Mouse (Mus musculus): Measurements from ENCODE around the gene Olfr1357.

Gene Olfr1357

DNA sequence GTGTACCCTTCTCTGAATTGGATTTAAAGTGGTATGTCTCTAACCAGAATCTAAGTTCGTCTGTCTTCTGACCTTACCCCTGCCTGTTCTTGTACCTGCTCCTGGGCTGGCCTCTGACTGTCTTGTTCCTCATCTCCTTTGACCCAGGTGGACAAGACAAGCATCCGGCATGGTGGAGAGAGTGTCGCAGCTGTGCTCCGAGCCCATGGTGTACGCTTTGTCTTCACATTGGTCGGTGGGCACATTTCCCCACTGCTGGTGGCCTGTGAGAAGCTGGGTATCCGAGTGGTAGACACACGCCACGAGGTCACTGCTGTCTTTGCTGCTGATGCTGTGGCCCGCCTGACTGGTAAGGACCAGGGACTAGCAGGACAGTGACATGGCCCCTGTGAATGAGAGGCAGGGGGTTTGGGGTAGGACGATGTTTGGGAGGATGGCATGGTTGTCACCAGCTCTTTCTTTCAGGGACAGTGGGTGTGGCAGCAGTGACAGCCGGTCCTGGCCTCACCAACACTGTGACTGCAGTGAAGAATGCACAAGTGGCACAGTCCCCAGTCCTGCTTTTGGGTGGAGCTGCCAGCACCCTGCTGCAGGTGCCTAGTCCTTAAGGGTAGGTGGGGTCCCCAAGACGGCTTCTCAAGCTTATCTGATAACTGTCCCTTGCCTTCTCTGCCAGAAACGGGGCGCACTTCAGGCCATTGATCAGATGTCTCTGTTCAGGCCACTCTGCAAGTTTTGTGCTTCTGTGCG is 41.3 kb downstream of the Olfr1357 start:
- DNase-seq, result no peak

- peak; percentile 56 to 71 for DNase-seq
These were observed 42.2 kb downstream of the Olfr1357 start for GRCm38 (mm10) chr10:78575690-78576089.

DNA sequence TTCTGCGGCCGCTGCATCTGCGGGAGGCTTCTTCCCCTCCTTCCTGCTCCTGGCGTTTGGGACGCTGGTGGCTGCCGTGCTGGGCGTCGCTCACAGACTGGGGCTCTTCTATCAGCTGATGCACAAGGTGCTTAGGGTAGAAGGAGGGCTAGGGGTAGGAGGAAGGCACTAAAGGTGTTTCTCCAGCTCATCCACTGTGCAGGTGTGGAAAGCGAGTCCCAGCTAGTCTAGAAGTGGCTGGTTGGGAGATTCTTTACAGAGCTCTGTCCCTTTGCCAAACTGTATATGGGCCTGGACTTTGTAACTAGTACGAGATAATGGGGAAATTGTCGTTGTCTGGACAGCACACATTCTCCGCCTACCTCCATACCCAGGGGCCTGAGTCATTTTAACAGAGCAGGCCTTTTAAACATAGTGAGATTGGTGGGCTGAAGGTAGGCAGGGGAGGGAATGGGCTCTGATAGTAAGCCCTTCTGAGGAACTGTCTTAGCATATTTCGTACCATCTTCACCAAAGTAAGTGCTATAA is 42.7 kb downstream of the Olfr1357 start:
- no peak for DNase-seq

- DNase-seq, result peak; percentile 96 to 98
These were observed 43.4 kb downstream of the Olfr1357 start, which contains the start of gene Ilvbl for GRCm38 (mm10) chr10:78574250-78575104. Gene Ilvbl (plus strand): TSS chr10:78574346.

GRCm38 (mm10) chr10:78573226-78573625 is 44.6 kb downstream of the Olfr1357 start:
- no peak for DNase-seq

DNA sequence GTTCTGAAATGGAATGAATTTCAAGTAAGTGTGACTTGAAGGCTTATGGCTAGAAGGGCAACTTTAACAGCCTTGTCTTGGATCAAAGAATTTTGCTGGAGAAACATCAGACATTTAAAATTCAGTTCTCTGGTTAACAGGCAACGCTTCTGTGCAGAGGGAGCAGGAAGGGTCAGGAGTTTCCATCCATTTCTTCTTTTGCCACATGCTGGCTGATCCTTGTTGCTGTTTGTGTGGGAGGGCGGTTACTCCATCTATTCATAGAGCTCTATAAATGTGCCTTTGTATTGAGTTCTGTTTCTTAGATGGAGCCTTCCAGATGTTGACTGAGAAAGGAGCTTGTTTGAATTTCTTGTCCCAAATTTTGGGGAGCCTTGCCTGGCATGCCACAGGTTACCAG is 47.0 kb downstream of the Olfr1357 start:
- DNase-seq, result no peak

- no peak for DNase-seq
These were observed 47.5 kb downstream of the Olfr1357 start for GRCm38 (mm10) chr10:78570416-78570815.

GRCm38 (mm10) chr10:78569686-78570085 is 48.2 kb downstream of the Olfr1357 start:
- no peak for DNase-seq

- DNase-seq, result no peak
These were observed 48.7 kb downstream of the Olfr1357 start for GRCm38 (mm10) chr10:78569191-78569590.

DNA sequence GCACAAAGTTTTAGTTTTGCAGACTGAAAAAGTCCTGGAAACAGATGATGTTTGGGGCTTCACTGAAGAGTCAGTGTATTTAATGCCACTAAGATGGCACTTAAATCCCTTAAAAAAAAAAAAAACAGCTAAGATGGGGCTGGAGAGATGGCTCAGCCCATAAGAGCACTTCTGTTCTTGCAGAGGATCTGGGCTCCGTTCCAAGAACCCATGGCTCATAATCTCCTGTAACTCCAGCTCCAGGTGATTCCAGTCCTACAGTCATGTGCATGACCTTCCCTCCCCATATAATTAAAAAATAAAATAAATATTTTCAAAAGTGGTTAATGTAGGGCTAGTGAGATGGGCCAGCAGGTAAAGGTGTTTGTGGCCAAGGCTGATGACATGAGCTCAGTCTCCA is 52.8 kb downstream of the Olfr1357 start:
- no peak for DNase-seq
